Mouse (Mus musculus): ENCODE results near the gene Opn5. TPM values are rescaled to one million over a fixed set of nuclear protein-coding genes. Genes with fewer than 3 reads are reported as not detected.
A peak's percentile ranks its signal among the peaks of the same experiment; 100 is the strongest.

The Opn5 gene
- not detected in 2 replicates for polyA plus RNA-seq (2016; fragmentation: Nextera tagmentation; extraction: Ambion mirVana)

DNA sequence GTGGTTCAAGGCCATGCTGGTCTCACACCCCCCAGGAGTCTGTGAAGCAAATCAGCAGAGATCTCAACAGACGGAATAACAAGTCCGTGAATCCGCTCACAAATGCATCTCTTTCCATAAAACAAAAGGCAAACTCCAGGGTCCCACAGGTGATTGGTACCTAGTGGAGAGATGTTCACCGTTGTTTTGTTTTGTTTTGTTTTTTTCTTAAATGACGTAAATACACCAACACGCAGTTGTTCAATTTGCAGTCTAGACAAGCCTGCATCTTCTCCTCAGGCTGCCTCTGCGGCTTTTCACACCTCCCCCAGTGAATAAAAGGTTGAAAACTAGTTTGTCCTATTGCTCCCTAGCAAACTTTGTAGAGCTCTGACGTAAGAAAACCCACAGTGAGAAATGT, at the start of gene Opn5:
TSS of gene Opn5 (minus strand) at position 101 of the 400 bp plus-strand sequence.
- H3K4me1 ChIP-seq: 0 out of 2 replicates have a peak, but pooled peaks cover 7% of the 10 kb centered on the region
- H3K36me3 ChIP-seq (replicated peaks): no peaks in the 10 kb centered on the region
- 87% methylated on average over 8 of the region's 8 CpGs for WGBS
- H3K27me3 ChIP-seq (replicated peaks; ENCODE audit: low read depth, poor library complexity, severe bottlenecking): no peaks in the 10 kb centered on the region
- no peak for DNase-seq (ENCODE audit: low spot score)
- no peak within 1 kb of the TSS for H3K27ac ChIP-seq (replicated peaks)
- H3K9me3 ChIP-seq: no peaks in the 10 kb centered on the region
- H3K4me3 ChIP-seq: no peak within 1 kb of the TSS

GRCm38 (mm10) chr17:42658634-42659422, 47.6 kb upstream of the Opn5 start:
- Histone ChIP-seq H3K9me3 (no peaks in the 10 kb centered on the region), H3K36me3 (replicated peaks) (no peaks in the 10 kb centered on the region), H3K27ac (replicated peaks) (no peak overlapping the region), H3K4me1 (no peaks in the 10 kb centered on the region), H3K27me3 (replicated peaks; ENCODE audit: low read depth, poor library complexity, severe bottlenecking) (no peaks in the 10 kb centered on the region), H3K4me3 (no peak overlapping the region)
- peak; percentile 78 for DNase-seq (ENCODE audit: low spot score)
- WGBS: 25% methylated on average over 14 of the region's 14 CpGs

DNA sequence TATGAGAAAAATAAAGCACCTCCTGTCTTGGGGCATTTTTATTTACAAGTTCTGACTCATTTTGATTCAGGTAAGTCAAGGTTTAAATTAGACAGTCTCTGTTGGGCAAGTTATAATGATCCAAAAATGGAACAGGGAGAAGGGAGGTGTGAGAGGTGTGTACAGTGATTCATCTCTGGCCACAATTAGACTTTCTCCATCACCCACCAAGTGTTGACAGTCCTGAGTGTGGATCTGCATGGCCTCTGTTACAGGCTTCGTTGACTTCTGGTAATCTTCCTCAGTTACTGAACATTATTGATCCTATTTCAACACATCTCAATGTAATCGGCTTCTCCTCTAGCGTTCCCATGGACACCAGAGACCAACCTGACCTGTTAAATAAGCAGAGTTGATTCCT, 32.2 kb upstream of the Opn5 start:
- Histone ChIP-seq H3K9me3 (no peaks in the 10 kb centered on the region), H3K27me3 (replicated peaks; ENCODE audit: low read depth, poor library complexity, severe bottlenecking) (no peaks in the 10 kb centered on the region), H3K36me3 (replicated peaks) (no peaks in the 10 kb centered on the region), H3K4me3 (no peak overlapping the region), H3K4me1 (no peaks in the 10 kb centered on the region), H3K27ac (replicated peaks) (no peak overlapping the region)
- WGBS: 91% methylated on average over 3 of the region's 3 CpGs
- no peak for DNase-seq (ENCODE audit: low spot score)

GRCm38 (mm10) chr17:42630206-42630605, 19.0 kb upstream of the Opn5 start:
- no peak for DNase-seq (ENCODE audit: low spot score)
- no peak overlapping the region for H3K4me3 ChIP-seq
- no peaks in the 10 kb centered on the region for H3K27me3 ChIP-seq (replicated peaks; ENCODE audit: low read depth, poor library complexity, severe bottlenecking)
- no peaks in the 10 kb centered on the region for H3K4me1 ChIP-seq
- H3K9me3 ChIP-seq: no peaks in the 10 kb centered on the region
- WGBS: 92% methylated on average over 2 of the region's 2 CpGs
- no peaks in the 10 kb centered on the region for H3K36me3 ChIP-seq (replicated peaks)
- H3K27ac ChIP-seq (replicated peaks): no peak overlapping the region

GRCm38 (mm10) chr17:42613043-42613737, 2.0 kb upstream of the Opn5 start:
- H3K4me3 ChIP-seq: no peak overlapping the region
- H3K4me1 ChIP-seq: 0 out of 2 replicates have a peak, but pooled peaks cover 2% of the 10 kb centered on the region
- DNase-seq (ENCODE audit: low spot score): peak; percentile 14
- H3K9me3 ChIP-seq: no peaks in the 10 kb centered on the region
- no peaks in the 10 kb centered on the region for H3K36me3 ChIP-seq (replicated peaks)
- 38% methylated on average over 6 of the region's 6 CpGs for WGBS
- H3K27ac ChIP-seq (replicated peaks): no peak overlapping the region
- H3K27me3 ChIP-seq (replicated peaks; ENCODE audit: low read depth, poor library complexity, severe bottlenecking): no peaks in the 10 kb centered on the region

- Histone ChIP-seq H3K4me3 (no peak overlapping the region), H3K36me3 (replicated peaks) (no peaks in the 10 kb centered on the region), H3K27me3 (replicated peaks; ENCODE audit: low read depth, poor library complexity, severe bottlenecking) (no peaks in the 10 kb centered on the region), H3K27ac (replicated peaks) (no peak overlapping the region), H3K4me1 (0 out of 2 replicates have a peak, but pooled peaks cover 7% of the 10 kb centered on the region), H3K9me3 (no peaks in the 10 kb centered on the region)
- no peak for DNase-seq (ENCODE audit: low spot score)
- WGBS: 39% methylated on average over 3 of the region's 3 CpGs
These were observed 2.9 kb downstream of the Opn5 start for GRCm38 (mm10) chr17:42608270-42608669.

GRCm38 (mm10) chr17:42602829-42603784, 8.1 kb downstream of the Opn5 start:
- 0 out of 2 replicates have a peak, but pooled peaks cover 5% of the 10 kb centered on the region for H3K4me1 ChIP-seq
- no peaks in the 10 kb centered on the region for H3K27me3 ChIP-seq (replicated peaks; ENCODE audit: low read depth, poor library complexity, severe bottlenecking)
- no peaks in the 10 kb centered on the region for H3K36me3 ChIP-seq (replicated peaks)
- no peaks in the 10 kb centered on the region for H3K9me3 ChIP-seq
- H3K27ac ChIP-seq (replicated peaks): no peak overlapping the region
- WGBS: 28% methylated on average over 15 of the region's 15 CpGs
- H3K4me3 ChIP-seq: no peak overlapping the region
- peak; percentile 86 for DNase-seq (ENCODE audit: low spot score)

DNA sequence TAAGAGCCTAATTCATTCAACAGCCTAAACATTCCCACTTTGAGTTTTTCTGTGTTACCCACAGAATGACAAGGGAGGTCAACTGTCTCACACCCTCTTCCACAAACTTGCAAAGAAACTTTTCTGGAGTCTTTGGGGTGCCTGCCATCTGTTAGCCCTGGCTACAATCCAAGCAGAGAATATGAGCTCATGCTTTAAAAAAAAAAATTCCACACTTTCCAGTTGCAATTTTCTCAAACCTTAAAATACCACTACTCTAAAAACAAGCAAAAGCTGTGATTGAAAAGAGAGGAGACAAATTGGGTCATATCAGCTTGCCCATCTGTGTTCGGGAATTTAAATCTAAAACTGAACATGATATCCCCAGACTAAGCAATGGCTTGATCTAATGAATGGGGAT, 24.7 kb downstream of the Opn5 start:
- 77% methylated on average over 1 of the region's 1 CpGs for WGBS
- no peak overlapping the region for H3K27ac ChIP-seq (replicated peaks)
- no peaks in the 10 kb centered on the region for H3K9me3 ChIP-seq
- H3K4me3 ChIP-seq: no peak overlapping the region
- H3K4me1 ChIP-seq: no peaks in the 10 kb centered on the region
- no peak for DNase-seq (ENCODE audit: low spot score)
- no peaks in the 10 kb centered on the region for H3K36me3 ChIP-seq (replicated peaks)
- H3K27me3 ChIP-seq (replicated peaks; ENCODE audit: low read depth, poor library complexity, severe bottlenecking): no peaks in the 10 kb centered on the region

DNA sequence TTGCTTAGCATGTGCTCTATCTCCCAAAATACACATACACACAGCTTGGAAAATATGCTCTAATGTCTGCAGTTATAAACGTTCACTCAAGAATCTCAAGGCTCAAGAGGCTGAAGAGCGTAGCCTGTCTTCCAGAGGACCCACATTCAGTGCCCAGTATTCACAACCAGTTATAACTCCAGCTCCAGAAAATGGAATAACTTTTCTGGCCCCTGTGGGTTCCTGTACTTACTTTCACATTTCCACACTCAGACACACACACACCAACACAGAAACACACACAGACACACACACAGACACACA, 28.2 kb downstream of the Opn5 start:
- H3K27me3 ChIP-seq (replicated peaks; ENCODE audit: low read depth, poor library complexity, severe bottlenecking): no peaks in the 10 kb centered on the region
- DNase-seq (ENCODE audit: low spot score): no peak
- no peaks in the 10 kb centered on the region for H3K9me3 ChIP-seq
- WGBS: 90% methylated on average over 2 of the region's 2 CpGs
- H3K36me3 ChIP-seq (replicated peaks): no peaks in the 10 kb centered on the region
- H3K4me3 ChIP-seq: no peak overlapping the region
- no peak overlapping the region for H3K27ac ChIP-seq (replicated peaks)
- no peaks in the 10 kb centered on the region for H3K4me1 ChIP-seq

DNA sequence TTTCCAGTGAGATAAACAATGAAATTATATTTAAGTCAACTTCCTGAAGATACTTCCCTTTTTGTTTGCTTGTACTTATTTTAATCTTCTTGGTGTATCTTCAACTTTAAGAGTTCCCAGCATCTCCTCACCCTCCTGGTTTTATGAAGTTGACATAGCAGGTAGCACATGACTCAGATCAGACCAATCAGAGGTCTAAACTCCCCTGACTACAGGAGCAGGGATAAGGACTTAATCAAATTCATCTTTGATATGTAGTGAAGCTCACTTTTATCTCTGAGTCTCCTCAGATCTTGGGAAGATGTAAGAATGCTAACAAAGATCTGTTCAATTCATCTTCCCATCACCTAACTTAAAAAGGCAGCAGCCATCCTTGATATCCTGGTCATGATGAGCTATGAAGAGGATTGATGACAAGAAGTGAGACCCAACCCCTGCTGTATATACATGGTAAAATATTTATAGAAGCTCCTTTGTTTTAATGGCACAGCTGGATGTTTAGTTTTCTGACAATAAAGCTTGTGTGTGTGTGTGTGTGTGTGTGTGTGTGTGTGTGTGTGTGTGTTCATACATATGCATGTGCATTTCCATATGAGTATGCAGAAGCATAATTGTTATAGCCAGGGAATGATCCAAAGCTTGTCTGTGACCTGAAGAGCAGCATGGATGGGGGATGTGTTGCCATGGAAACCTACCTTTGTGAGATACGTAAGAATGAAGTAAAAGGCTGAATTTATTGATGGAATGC, 28.7 kb downstream of the Opn5 start:
- peaks cover 2% of the 10 kb centered on the region for H3K4me1 ChIP-seq
- no peaks in the 10 kb centered on the region for H3K9me3 ChIP-seq
- no peaks in the 10 kb centered on the region for H3K36me3 ChIP-seq (replicated peaks)
- no peak for DNase-seq (ENCODE audit: low spot score)
- H3K27me3 ChIP-seq (replicated peaks; ENCODE audit: low read depth, poor library complexity, severe bottlenecking): no peaks in the 10 kb centered on the region
- WGBS: 61% methylated on average over 1 of the region's 1 CpGs
- no peak overlapping the region for H3K27ac ChIP-seq (replicated peaks)
- no peak overlapping the region for H3K4me3 ChIP-seq

- 84% methylated on average over 4 of the region's 4 CpGs for WGBS
These were observed 30.6 kb downstream of the Opn5 start for GRCm38 (mm10) chr17:42580623-42581022.

DNA sequence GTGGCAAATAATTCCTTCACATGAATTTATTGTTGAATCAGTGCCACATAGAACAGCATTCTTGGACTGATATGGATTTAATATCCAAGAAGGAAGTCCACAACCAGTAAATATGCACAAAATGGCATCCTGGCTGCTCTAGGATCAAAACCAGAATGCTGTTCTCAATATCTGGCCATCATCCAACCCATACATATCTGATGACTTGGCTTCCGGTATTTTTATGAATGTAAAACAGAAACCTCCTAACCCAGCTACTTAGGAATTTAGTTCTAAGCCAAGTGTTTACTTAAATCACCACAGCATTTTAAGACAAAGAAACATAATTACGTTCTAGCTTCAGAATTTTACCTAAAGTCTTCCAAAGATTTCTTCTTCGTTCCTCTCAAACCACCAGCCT, 31.0 kb downstream of the Opn5 start:
- Histone ChIP-seq H3K4me1 (peaks cover 18% of the 10 kb centered on the region), H3K4me3 (no peak overlapping the region), H3K27ac (replicated peaks) (no peak overlapping the region), H3K36me3 (replicated peaks) (no peaks in the 10 kb centered on the region), H3K27me3 (replicated peaks; ENCODE audit: low read depth, poor library complexity, severe bottlenecking) (no peaks in the 10 kb centered on the region), H3K9me3 (no peaks in the 10 kb centered on the region)
- no peak for DNase-seq (ENCODE audit: low spot score)
- 89% methylated on average over 3 of the region's 3 CpGs for WGBS

More at GRCm38 (mm10) chr17:42580623-42581022, 30.6 kb downstream of the Opn5 start:
- H3K36me3 ChIP-seq (replicated peaks): no peaks in the 10 kb centered on the region
- no peak for DNase-seq (ENCODE audit: low spot score)
- H3K4me1 ChIP-seq: peaks cover 18% of the 10 kb centered on the region
- H3K27ac ChIP-seq (replicated peaks): no peak overlapping the region
- no peak overlapping the region for H3K4me3 ChIP-seq
- H3K9me3 ChIP-seq: no peaks in the 10 kb centered on the region
- H3K27me3 ChIP-seq (replicated peaks; ENCODE audit: low read depth, poor library complexity, severe bottlenecking): no peaks in the 10 kb centered on the region

Measured in embryonic facial prominence, embryonic 10.5 days (tissue).